Mouse (Mus musculus): Measurements from ENCODE around the gene C1rb.
"Not testable (repeated sequence)": the region's sequence is repeated elsewhere in the genome, so short reads cannot be mapped to it uniquely, and the experiment has no call there.

The C1rb gene

DNA sequence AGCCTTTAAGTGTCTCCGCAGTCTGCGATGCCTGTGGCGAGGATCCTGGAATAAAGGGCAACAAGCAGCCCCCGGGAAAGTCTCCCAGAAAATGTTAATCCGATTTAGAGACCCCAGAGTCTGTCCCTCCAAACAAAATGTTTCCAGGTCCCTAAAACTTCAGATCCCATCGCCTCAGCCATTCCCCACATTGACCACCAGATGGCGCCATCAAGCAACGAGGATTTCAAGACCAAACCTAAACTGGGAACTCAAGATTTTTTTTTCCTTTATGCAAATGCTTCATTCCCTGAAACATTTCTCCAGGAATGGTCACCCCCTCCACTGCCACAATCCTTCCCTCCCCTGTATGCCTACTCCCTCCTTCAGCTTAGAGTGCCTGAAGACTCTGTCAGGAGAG lies at the start of gene C1rb:
Gene C1rb (plus strand): TSS at position 269 of the 400 bp plus-strand sequence.
- DNase-seq = peak; percentile 50

DNA sequence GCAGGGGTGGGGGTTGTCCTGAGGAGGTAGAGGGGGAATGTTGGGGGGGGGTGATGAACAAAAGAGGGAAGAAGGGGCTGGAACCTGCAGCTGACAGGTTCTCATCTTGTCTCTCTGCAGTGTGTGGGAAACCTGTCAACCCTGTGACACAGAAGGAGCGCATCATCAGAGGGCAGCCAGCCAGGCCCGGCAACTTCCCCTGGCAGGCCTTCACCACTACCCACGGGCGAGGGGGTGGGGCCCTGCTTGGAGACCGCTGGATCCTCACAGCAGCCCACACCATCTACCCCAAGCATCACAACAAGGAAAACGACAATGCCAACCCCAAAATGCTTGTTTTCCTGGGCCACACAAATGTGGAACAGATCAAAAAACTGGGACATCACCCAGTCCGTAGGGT lies 48.0 kb upstream of the C1rb start:
- peak; percentile 35 for DNase-seq

DNA sequence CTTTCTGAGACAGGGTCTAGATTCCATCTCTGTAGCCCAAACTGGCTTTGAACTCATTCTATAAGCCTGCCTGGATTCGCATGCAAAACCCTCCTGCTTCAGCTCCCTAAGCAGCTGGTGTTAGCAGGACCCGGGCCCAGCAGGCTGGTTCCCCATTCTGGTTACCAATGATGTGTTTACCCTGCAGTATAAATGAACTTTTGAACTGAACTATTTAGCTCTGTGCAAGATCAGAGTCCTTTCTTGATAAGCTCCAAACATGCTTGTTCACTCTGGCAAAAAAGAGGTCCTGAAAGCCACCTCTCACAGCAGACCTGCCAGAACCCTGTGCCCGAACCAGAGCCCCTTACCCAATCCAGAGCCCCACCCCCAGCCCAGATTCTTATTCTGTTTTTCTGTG lies 42.2 kb upstream of the C1rb start:
- DNase-seq = no peak

DNA sequence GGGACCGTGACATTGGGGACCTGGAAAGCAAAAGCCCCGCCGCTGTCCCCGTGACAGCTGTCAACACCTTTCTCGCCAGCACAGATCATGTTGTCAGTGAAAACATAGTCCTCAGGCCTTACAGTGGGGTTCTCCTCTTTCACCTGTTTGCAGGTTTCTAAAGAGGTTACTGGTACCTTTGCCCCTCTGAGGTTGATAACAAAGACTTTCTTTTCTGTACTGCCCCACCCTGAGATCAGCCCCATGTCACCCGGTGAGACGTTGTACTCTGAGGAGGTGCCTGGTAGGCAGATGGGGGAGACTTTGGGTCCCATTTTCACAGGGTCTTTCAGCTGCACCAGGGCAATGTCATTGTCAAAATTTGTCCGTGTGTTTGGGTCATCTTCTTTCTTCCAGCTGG lies 39.0 kb upstream of the C1rb start:
- no peak for DNase-seq

DNA sequence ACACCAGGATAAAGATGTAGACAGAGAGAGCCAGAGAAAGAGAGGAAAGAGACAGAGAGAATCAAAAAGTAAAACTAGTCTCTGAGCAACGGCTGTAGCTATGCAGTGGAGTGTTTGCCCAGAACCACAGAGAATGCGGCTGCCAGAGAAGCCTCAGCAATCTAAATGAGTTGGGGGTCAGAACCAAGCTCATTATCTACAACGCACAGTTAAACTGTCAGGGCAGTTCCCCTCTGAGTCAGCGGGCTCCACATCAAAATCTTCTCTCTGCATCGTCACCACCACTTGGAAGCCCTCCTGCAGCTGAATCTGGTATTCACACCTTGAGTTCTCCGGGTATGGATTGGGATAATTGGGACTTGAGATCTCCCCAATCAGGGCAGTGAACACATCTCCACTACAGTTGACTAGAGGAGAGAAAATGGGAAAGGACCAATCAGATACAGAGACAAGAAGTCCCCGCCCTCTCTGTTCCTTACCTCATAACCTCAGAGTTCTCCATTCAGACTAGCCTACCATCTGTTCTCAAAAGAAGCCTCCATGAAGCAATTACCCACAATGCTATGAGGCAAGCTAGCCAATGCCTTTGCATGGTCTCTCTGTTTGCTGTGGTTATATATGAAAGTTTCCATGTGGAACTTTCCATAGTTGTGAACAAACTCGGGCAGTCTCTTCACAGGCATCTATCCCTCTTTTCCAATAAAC lies 33.8 kb upstream of the C1rb start:
- DNase-seq = not testable (repeated sequence)

DNA sequence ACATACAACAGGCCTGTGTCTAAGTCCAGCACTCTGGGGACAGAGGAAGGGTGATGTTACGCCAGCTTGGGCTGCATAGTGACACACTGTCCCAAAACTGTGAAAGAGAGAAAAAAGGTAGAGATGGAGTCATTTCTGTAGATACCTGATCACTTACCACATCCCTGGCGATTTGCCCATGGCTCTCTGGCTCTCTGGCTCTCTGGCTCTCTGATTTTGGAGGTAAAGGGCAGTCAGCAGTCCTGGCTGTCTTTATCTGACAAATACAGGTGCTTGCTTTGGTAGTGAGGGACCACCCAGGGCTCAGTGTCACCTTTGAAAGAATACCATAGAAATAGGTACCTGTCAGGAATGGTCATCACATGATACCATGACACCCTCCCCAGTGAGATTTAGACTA lies 28.9 kb upstream of the C1rb start:
- not testable (repeated sequence) for DNase-seq

DNA sequence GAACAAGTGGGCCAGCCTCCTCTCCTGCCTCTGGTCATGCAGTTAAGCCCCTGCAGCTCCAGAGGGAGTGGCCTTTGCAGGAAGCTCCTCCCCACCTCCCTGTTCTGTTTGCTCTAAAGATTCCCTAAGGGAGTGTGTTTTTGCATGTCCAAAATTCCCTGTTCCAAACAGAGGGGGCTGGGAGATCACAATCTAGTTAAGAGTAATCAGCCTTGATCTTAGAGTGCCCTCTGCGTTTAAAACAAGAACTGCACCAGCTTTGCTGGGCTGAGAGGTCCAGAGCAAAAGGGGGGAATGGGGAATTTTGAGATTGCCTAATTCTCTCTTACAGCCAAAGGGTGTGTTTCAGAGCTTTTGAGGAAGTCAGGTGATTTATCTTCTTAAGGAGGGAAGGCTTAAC lies 27.8 kb upstream of the C1rb start, which contains the start of gene C1s1:
Gene C1s1 (minus strand): TSS at position 76 of the 400 bp plus-strand sequence.
- peak; percentile 13 for DNase-seq

DNA sequence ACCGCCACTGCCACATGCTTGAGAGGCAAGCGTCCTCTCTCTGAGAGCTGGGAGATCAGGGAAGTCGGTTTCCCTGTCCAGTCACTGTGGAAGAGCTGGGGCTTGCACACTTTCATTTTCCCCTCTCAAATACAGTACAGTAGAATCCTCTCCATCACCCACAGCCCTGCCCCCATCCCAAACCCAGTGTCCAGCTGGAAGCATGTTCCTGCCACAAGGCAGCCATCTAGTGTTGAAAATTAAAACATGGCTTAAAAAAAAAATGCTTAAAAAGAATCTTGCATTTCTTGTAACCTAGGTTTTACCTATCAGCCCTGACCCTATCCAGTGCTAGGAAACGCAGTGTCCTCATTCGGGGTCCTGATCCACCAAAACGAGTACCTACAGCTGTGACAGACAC lies 25.6 kb upstream of the C1rb start:
- DNase-seq = no peak

DNA sequence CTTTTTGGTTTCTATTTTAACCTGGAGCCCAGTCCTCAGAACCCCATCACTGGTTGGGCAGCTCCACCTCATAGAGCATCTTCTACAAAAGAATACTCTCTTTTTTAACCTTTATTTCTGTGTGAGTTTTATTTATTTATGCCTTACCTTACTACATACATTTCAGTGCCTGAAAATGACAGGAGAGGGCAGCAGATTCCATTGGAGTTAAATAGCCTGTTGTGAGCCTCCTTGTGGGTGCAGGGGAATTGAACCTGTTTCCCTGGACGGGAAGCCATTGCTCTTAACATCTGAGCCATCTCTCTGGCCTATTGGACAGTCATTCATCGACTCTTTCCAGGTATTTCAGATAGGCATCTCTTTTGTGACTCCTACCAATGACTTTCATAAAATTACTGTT lies 24.7 kb upstream of the C1rb start:
- DNase-seq = no peak

DNA sequence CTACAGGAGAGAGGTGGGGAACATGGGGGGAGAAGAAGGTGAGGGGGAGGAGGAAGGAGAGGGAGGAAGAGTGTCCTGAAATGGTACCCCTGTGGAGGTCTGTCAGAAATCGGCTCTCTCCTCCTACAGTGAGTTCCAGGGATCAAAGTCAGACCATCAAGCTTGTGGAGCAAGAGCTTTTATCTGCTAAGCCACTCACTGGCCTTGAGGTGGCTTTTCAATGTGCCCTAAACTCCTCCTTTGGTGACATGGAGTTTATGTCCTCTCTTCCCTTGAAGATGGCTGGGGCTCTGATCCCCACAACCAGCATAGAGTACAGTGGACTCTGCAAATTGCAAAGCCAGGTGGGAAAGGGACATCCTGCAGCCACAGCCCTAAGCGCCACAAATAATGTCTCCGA lies 22.1 kb upstream of the C1rb start:
- not testable (repeated sequence) for DNase-seq

DNA sequence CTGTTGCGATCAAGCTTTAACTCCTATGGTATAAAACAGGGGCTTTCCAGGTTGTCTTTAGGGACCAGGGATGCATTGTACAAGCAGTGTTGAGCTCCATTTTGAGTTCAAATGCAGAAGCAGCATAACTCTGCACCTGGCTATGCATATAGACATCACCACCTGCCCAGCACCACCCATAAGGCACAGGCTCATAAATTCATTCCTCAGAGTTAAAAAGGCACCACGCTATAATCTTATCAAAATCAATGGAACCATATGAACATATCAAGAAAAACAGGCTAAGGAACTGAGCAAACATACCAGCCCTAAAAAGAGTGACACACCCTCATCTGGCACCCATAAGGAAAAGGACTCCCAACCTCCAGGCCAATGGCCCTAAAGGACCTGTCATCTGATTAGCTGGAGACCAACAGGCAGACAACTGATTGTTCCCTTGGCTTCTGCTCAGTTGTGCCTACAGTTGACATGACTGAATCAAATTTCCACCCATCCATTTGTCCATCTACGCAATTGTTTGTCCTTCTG lies 21.0 kb upstream of the C1rb start:
- no peak for DNase-seq

DNA sequence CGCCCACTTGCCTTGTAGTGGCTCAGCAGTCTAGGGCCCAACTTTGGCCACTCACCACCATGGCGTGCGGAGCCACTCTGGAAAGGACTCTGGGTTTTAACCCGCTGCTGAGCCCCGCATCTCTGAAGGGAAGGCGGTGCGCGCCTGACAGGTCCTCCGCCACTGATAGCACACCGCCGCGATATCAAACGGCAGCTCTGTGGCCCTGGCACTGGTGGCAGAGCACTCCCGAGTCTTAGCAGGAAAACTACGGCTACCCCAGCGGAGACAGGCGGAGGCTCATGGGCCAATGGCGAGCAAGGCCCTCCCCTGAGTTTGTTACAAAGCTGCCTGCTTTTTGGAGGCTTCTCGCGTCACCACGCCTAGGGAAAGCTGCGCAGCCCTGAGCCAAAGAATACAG lies 17.3 kb upstream of the C1rb start:
- no peak for DNase-seq

DNA sequence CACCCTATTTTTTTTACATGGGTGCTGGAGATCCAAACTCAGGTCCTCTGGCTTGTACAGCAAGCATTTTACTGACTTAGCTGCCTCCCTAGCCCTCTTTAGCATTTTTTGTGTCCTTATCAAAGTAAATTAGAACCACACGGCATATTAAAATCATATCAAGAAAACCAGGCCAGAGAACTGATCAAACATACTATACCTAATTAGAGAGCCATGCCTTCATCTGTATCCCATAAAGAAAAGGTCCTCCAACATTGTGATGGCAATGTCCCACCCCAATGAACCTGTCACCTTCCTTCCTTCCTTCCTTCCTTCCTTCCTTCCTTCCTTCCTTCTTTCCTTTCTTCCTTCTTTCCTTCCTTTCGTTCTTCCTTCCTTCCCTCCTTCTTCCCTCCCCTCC lies 14.1 kb upstream of the C1rb start:
- not testable (repeated sequence) for DNase-seq

DNA sequence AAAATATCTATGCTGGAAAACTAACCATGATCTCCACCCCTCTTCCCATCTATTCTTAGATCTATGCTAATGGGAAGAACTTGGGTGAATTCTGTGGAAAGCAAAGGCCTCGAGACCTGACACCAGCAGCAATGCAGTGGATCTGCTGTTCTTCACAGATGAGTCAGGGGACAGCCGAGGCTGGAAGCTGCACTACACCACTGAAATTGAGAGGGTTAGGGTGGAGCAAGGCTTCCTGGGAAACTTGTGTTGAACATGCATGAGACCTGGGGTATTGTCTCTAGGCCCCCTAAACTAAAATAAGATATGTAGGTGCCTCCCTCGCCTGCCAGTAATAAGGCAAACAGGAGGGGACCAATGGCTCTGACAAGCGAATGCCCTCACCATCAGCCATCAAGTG lies 8.9 kb upstream of the C1rb start:
- not testable (repeated sequence) for DNase-seq

DNA sequence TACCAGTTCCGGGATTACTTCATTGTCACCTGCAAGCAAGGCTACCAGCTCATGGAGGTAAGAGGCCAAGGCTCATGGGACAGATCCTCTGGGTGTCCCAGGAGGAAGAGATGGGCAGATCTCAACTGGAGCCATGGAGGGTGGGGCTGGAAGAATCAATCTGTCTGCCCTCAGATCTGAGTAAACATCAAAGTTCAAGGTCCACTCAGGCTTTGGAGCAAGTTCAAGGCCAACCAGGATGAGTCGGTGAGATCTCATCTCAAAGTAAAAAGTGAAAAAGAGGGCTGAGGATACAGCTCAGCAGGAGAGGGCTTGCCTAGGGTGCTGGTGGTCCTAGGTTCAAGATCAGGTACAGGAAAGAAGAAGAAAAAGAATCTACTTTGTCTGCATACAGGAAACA lies 8.5 kb upstream of the C1rb start:
- not testable (repeated sequence) for DNase-seq

DNA sequence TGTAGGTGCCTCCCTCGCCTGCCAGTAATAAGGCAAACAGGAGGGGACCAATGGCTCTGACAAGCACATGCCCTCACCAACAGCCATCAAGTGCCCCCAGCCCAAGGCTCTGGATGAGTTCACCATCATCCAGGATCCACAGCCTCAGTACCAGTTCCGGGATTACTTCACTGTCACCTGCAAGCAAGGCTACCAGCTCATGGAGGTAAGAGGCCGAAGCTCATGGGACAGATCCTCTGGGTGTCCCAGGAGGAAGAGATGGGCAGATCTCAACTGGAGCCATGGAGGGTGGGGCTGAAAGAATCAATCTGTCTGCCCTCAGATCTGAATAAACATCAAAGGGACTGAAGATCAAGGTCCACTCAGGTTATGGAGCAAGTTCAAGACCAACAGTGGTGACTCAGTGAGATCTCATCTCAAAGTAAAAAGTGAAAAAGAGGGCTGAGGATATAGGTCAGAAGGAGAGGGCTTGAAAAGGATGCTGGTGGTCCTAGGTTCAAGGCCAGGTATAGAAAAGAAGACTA lies 5.1 kb downstream of the C1rb start:
- not testable (repeated sequence) for DNase-seq

DNA sequence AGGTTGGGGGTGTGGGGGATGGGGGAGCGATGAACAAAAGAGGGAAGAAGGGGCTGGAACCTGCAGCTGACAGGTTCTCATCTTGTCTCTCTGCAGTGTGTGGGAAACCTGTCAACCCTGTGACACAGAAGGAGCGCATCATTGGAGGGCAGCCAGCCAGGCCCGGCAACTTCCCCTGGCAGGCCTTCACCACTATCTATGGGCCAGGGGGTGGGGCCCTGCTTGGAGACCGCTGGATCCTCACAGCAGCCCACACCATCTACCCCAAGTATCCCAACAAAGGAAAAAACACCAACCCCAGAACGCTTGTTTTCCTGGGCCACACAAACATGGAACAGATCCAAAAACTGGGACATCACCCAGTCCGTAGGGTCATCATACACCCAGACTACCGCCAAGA lies 10.1 kb downstream of the C1rb start:
- DNase-seq = not testable (repeated sequence)

DNA sequence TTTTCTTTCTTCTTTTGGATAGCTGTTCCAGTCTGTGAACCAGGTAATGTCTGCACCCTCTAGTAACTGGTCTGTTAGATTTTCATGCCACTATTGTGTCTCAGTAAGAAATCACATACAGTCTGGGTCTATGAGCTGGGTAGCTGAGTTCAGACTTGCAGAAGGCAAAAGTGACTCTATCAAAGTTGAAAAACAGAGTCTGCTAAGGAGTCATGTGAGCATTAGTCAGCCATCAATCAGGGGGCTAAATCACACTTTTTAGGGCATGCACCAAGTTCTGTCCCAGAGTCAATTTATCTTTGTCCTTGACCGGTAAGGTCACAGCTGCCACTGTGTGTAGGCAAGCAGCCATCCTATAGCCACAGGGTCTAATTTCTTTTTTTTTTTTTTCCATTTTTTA lies 12.1 kb downstream of the C1rb start:
- no peak for DNase-seq

DNA sequence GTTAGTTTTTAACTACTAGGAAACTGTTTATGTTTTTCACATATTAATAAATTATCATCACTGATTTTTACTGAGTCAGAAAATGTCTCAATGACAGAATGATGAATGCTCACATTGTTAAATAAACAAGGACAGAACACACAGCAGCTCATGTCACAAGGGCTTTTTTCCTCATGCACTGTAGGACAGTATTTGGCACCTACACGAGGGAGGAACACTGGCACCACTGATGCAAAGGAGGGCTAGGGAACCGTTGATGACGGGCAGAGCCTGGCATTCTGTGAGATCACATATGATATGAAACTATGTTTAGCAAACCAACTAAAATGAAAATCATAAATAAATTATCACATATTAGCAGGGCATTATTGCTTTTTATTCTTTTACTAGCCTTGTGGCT lies 14.8 kb downstream of the C1rb start:
- DNase-seq = no peak

DNA sequence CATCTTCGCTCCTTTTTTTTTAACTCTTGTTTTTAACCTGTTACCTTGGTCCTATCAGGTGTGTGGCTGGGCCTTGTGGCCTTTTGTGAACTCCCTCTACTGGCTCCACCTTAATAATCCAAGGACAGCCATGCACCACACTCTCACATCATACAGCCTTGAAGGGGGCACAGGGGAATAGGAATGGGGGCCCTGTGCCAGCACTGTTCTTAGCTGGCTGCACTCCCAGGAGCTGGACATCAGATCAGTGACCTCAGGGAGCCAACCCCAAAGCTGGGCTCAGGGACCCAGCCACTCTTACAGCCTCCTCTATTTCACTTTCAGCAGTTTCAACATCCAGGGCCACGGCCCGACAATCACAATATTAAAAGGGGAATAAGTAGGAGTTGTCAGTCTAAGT lies 15.7 kb downstream of the C1rb start:
- DNase-seq = no peak

DNA sequence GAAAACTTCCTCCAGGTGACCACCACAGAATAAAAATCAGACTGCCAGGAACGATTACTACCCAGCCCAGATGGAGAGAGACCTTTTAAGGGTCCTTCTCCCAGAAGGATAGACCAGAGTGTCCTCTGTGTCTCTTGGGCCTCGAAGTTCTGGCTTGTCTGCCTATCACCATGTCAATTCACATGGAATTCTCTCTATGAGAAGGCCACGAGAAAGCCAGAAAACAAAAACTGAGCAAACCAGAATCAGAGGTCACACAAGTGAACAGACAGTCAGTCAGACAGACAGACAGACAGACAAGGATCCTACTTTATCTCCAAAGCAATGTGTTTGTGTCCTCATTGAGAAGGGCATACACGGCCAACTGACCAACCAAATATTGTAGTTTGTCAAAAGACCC lies 16.2 kb downstream of the C1rb start:
- DNase-seq = no peak

DNA sequence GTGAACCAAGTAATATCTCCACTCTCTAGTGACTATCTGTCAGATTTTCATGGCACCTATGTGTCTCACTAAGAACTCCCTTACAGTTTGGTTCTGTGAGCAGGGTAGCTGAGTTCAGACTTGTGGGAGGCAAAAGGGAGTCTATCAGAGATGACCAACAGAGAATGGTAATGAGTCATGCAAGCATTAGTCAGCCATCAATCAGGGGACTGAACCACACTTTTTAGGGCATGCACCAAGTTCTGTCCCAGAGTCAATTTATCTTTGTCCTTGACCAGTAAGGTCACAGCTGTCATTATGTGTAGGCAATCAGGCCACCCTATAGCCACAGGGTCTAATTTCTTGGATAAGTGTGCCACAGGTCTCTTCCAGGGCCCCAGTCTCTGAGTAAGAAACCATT lies 18.7 kb downstream of the C1rb start:
- DNase-seq = no peak

DNA sequence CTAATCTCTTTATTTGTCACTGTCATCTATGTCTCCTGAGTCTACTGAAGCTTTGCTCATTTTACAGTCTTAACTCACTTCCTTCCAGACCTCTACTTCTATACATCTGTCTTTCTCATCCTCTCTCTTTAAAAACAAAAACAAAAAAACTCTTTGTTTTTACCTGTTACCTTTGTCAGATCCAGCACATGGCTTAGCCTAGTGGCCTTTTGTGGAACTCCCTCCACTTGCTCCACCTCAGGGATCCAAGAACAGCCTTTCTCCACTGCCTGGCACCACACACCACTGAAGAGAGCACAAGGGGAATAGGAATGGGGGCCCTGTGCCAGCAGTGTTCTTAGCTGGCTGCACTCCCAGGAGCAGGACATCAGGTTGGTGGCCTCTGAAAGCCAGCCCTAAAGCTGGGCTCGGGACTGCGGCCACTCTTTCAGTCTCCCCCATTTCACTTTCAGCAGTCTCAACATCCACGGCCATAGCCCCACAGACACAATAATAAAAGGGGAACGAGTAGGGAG lies 22.1 kb downstream of the C1rb start:
- DNase-seq = no peak

DNA sequence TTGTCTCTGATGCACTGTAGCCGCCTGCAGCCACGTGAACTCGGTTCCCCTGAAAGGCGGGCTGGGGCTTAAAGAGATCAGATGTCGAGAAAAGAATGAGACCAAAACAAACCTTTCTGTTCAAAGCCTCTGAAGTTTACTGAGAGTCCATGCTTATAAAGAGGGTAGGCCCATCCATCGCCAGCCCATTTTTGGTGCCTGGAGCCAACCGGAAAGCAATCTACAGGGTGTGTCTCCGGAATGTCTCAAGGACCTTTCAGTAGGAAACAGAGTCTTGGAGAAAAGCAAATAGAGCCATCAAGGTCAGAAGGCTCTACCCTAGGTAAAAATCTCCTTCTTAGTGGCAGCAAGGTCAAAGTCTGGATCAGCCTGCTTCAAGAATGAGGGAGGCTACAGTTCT lies 23.0 kb downstream of the C1rb start:
- DNase-seq = no peak

DNA sequence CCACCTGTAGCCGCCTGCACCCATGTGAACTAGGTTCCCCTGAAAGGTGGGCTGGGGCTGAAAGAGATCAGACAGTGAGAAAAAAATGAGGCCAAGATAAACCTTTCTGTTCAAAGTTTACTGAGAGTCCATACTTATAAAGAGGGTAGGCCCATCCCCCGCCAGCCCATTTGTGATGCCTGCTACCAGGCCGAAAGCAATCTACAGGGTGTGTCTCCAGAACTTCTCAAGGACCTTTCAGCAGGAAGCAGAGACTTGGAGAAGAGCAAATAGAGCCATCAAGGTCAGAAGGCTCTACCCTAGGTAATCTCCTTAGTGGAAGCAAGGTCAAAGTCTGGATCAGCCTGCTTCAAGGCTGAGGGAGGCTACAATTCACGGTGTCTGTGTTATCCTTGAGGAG lies 31.9 kb downstream of the C1rb start:
- DNase-seq = no peak
